Mouse (Mus musculus) lung, adult 2 months (tissue): ENCODE data around the gene Slc6a16.

Experiments
- CTCF ChIP-seq: fragments of 200-500 bp; IDR thresholded peaks from 2 replicates; pipeline ENCODE4 v1.5.1; 2011; ENCODE audit warnings: mild to moderate bottlenecking, low read length, control low read depth; ENCODE audit not compliant: insufficient read depth
- POLR2A ChIP-seq: fragments of 200-500 bp; IDR thresholded peaks from 2 replicates; pipeline ENCODE4 v1.6.1; 2011; ENCODE audit warnings: low read depth, mild to moderate bottlenecking, control low read depth, low read length, borderline replicate concordance; ENCODE audit errors: extremely low read depth

DNA sequence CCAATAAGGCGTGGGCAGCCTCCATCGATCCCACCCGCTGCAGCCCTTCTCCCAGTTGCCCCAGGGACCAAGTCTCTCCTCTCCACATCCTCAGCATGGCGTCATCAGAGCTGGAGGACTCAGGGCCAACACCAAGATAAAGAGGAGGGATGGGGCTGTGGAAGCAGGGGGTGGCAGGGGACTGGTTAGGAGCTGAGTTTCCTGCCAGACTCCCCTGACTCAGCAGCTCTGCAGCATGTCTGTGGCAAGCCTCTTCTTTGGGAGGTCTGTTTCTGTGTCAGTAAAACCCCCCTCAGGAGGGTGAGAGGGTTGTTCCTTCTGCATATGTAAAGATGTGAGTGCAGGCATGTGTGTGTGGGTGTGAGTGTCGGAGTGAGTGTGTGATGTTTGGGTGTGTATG lies 43.9 kb upstream of the Slc6a16 start:
- TF ChIP-seq CTCF (no peak), POLR2A (no peak)
